Mouse (Mus musculus): ENCODE data around the gene Dlg1. TPM values are rescaled to one million over a fixed set of nuclear protein-coding genes. Genes with fewer than 3 reads are reported as not detected.

Gene Dlg1
- total RNA-seq, 2 experiments from 2014 or later, result 51.8 to 53.4 TPM

- intact Hi-C loops (cut with DNase I), result no loop called here
- no peak for DNase-seq
Measured at GRCm38 (mm10) chr16:31654021-31654420, 9.2 kb upstream of the Dlg1 start.

GRCm38 (mm10) chr16:31655531-31655930 lies 7.7 kb upstream of the Dlg1 start:
- no peak for DNase-seq
- intact Hi-C loops (cut with DNase I), result no loop called here

- no peak for DNase-seq
- intact Hi-C loops (cut with DNase I), result no loop called here
Measured at GRCm38 (mm10) chr16:31657502-31657901, 5.7 kb upstream of the Dlg1 start.

GRCm38 (mm10) chr16:31658539-31659334 lies 4.5 kb upstream of the Dlg1 start:
- no peak for DNase-seq
- intact Hi-C loops (cut with DNase I), result no loop called here

- intact Hi-C loops (cut with DNase I), result no loop called here
- DNase-seq, result no peak
Measured at GRCm38 (mm10) chr16:31659453-31659852, 3.8 kb upstream of the Dlg1 start.

- intact Hi-C loops (cut with DNase I), result no loop called here
- DNase-seq, result no peak
Measured at GRCm38 (mm10) chr16:31662556-31663378, 476 bp upstream of the Dlg1 start.

GRCm38 (mm10) chr16:31664287-31664597 lies 999 bp downstream of the Dlg1 start:
- intact Hi-C loops (cut with DNase I), result no loop called here
- DNase-seq, result no peak

- intact Hi-C loops (cut with DNase I), result no loop called here
- DNase-seq, result no peak
Measured at GRCm38 (mm10) chr16:31672202-31672601, 9.0 kb downstream of the Dlg1 start.

- intact Hi-C loops (cut with DNase I), result no loop called here
- DNase-seq, result no peak
Measured at GRCm38 (mm10) chr16:31677463-31677862, 14.2 kb downstream of the Dlg1 start.

- no peak for DNase-seq
- intact Hi-C loops (cut with DNase I), result no loop called here
Measured at GRCm38 (mm10) chr16:31682291-31682690, 19.0 kb downstream of the Dlg1 start.

GRCm38 (mm10) chr16:31683670-31684430 lies 20.6 kb downstream of the Dlg1 start:
- no peak for DNase-seq
- intact Hi-C loops (cut with DNase I), result no loop called here

GRCm38 (mm10) chr16:31684771-31685170 lies 21.5 kb downstream of the Dlg1 start:
- intact Hi-C loops (cut with DNase I), result no loop called here
- no peak for DNase-seq

- no peak for DNase-seq
- intact Hi-C loops (cut with DNase I), result no loop called here
Measured at GRCm38 (mm10) chr16:31687766-31688165, 24.5 kb downstream of the Dlg1 start.

- intact Hi-C loops (cut with DNase I), result no loop called here
- no peak for DNase-seq
Measured at GRCm38 (mm10) chr16:31695286-31696020, 32.2 kb downstream of the Dlg1 start.

GRCm38 (mm10) chr16:31696367-31696766 lies 33.1 kb downstream of the Dlg1 start:
- no peak for DNase-seq
- intact Hi-C loops (cut with DNase I), result no loop called here

- intact Hi-C loops (cut with DNase I), result no loop called here
- DNase-seq, result no peak
Measured at GRCm38 (mm10) chr16:31697341-31697740, 34.1 kb downstream of the Dlg1 start.

GRCm38 (mm10) chr16:31705213-31705612 lies 42.0 kb downstream of the Dlg1 start:
- intact Hi-C loops (cut with DNase I), result loop anchor here (1.0 kb wide), 1 partner anchor 247 kb away; no protein-coding TSS in a partner anchor
- DNase-seq, result no peak

GRCm38 (mm10) chr16:31705904-31706303 lies 42.7 kb downstream of the Dlg1 start:
- DNase-seq, result no peak
- intact Hi-C loops (cut with DNase I), result loop anchor here (1.0 kb wide), 1 partner anchor 248 kb away; no protein-coding TSS in a partner anchor

GRCm38 (mm10) chr16:31707326-31707725 lies 44.1 kb downstream of the Dlg1 start:
- intact Hi-C loops (cut with DNase I), result no loop called here
- DNase-seq, result no peak

GRCm38 (mm10) chr16:31722991-31723390 lies 59.7 kb downstream of the Dlg1 start:
- intact Hi-C loops (cut with DNase I), result loop anchor here (5.0 kb wide), 1 partner anchor 266 kb away; no protein-coding TSS in a partner anchor

More at GRCm38 (mm10) chr16:31722991-31723390, 59.7 kb downstream of the Dlg1 start:
- no peak for DNase-seq
